Mouse (Mus musculus) skeletal muscle tissue, adult 2 months (tissue): ENCODE measurements at regions not wholly inside any gene's neighbourhood (a gene's known extent, or its start where the extent isn't known, plus 50 kb on each side); places are given as distances from the start of the nearest gene placed in this dataset.

ENCODE experiments used
- DNase-seq: peaks from one replicate; pipeline ENCODE4 v3.0.0-alpha.2; 2012; ENCODE audit warnings: low read depth, low spot score

- no peak for DNase-seq
Measured at GRCm38 (mm10) chrX:11654976-11655375, 327.4 kb downstream of the H2al1j start.

GRCm38 (mm10) chrX:11655466-11655865, 327.8 kb downstream of the H2al1j start:
- no peak for DNase-seq

DNA sequence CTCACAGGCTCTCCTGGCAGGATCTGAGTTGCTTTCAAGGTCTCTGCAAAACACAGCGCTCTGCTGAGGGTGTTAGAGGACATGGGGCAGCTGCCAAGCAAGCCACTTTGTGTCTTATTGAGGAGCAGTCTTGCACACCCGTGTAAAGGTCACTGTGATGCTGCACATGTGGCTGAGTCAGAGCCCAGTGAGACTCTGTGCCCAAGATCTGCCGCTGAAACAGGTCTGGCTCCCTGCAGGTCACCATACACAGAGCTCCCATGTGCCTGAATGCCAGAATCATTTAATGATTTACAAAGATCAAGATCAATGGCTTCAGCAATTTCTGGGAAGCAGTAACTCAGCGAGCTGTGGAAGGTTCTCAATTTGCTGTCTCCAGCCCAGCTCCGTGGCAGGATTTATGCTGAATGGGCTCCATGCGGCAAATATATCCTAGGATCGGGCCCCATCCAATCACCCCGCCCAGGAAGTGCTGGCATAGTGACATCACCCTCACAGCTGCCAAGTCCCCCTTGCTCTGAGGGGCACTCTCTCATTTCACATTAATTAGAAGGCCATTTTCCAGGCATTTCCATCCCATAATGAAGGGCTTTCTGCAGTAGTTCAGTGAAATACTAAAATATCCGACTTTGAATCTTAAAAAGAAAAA, 330.1 kb downstream of the H2al1j start:
- DNase-seq: no peak

DNA sequence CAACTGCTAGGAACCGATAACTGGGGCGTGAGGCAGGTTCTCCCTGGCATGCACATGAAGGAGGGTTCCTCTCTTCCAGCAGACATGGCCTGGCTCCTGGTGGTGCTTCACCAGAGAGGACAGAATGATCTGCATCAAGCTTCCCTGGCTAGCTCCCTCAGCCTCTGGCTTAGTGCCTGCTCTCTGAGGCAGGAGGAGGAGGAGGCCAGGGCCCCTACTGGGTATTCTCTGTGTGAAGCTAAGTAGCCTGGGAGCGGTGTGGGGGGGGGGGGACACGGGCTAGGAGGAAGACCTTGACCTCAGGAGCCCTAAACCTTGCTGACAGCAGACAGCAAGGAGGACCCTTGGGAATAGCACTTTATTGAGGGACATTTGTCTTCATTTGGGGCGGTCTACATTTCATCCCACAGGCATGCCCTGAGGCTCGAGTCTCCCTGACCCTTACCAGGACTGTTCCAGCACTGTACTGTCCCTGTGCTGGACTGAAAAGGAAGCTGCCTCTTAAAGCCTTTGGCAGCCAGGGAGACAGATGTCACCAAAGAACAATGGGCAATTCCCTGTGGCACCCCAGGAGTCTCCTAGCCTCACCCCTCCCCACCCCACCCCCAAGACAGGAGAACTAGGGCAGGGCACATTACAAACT, 335.7 kb downstream of the H2al1j start:
- DNase-seq: peak; percentile 62

GRCm38 (mm10) chrX:11664330-11665061, 336.9 kb downstream of the H2al1j start:
- peak; percentile 31 for DNase-seq

GRCm38 (mm10) chrX:11665077-11665974, 337.7 kb downstream of the H2al1j start:
- no peak for DNase-seq

- DNase-seq: no peak
Measured at GRCm38 (mm10) chrX:11666517-11666916, 338.9 kb downstream of the H2al1j start.

DNA sequence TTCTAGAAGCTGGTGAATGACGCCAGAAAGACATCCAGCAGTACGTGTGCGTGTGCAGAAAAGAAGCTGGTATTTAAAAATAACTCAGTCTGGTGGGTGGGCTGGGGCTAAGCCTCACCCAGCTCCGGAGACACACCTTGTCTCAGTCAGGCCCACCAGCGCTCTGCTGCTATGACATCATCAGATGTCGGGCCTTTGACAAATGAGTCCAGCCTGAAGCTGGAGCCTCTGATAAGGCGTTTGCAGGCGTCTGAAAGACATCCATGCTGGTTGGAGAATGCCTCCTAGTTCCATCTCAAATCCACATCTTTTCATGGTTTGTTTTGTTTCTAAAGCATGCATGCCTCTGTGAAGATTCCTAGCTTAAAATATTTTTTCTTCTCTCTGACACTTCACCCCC, 344.2 kb downstream of the H2al1j start:
- DNase-seq: no peak

DNA sequence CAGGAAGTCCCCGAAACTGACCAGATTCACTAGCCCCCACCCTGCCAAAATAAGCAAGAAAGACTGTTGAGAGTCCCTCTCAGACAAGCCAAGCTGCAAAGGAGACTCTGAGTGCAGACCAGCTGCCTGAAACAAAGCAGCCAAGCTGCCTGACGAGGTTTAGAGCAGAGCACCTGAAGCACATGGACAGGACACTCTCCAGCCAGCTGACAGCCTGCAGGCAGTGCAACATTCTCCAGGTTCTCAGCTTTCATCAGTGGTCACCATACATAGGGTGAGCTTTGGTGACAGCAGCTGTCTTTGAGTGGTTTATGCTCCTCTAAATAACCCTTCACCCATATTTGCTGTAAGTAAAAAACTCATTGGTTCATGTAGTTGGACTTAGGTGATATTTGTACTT, 350.5 kb downstream of the H2al1j start:
- no peak for DNase-seq

GRCm38 (mm10) chrX:11681274-11681673, 353.7 kb downstream of the H2al1j start:
- no peak for DNase-seq

- DNase-seq: no peak
Measured at GRCm38 (mm10) chrX:11689989-11690405, 362.4 kb downstream of the H2al1j start.

GRCm38 (mm10) chrX:11690446-11690845, 362.8 kb downstream of the H2al1j start:
- no peak for DNase-seq

- no peak for DNase-seq
Measured at GRCm38 (mm10) chrX:11691019-11691418, 363.4 kb downstream of the H2al1j start.

- no peak for DNase-seq
Measured at GRCm38 (mm10) chrX:11696565-11696964, 368.9 kb downstream of the H2al1j start.

- no peak for DNase-seq
Measured at GRCm38 (mm10) chrX:11701095-11701494, 373.5 kb downstream of the H2al1j start.

DNA sequence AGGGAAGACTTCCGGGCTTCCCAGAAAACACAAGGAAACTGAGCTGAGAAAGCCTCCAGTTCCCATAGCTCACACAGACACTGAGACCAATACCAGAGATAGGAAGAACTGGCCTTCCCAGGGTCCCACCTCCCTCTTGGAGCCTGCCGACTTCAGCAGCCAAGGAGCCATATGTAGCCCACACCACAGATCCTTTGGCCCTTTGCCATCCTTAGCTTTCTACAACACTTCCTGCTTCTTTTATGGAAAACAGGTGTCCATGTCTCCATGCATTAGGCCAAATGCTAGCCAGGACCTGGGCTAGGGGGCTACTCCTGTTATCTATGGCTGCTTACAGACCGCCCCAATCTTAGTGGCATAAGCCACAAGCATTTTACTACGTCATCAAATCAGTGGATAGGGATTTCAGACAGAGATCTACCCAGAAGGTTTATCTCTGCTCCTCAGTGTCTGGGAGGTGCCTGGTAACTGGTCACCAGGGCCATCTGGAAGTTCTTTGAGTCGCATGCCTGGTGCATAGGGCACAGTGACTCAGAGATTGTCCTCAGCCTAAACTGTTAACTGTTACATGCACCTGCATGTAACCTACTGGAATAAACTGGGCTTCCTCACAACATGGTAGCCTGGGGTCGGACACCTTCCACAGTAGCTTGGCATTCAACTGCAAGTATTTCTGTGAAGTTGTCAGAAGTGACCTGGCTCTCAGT, 378.4 kb downstream of the H2al1j start:
- DNase-seq: no peak

DNA sequence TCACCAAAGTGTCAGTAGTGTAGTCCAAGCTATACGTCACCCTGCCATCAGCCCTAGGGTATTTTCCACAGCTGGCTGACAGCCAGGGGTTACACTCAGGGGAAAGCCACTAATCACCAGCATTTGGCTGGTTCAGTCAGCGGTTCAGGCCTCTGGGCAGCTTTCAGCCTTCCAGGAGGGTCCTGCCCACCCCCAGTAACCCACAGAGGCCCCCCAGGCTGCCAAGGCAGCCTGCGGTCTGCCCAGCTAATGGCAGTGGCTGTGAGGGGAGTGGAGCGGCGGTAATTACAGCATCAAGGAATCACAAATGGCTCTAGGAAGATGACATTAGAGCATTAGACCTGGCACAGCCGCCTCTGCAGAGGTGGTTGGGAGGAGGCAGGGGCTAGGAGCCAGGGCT, 379.7 kb downstream of the H2al1j start:
- DNase-seq: no peak

DNA sequence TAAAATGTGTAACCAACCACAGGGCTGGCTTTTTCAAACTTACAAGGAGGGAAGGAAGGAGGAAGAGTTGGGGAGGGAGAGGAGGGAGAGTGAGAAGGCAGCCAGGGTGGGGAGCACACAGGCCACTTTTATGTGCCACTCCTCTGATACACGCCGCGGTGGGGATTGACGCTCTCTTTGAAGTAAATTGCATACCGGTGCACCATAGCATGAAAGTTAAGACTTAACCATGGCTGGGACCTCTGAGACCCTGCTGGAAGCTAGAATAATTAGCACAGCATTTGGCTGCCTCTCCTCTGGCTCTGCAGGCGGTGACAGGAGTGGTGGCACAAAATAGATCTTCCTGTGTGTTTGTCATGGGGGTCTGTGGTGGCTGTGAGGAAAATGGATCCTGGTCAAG, 380.7 kb downstream of the H2al1j start:
- DNase-seq: no peak

DNA sequence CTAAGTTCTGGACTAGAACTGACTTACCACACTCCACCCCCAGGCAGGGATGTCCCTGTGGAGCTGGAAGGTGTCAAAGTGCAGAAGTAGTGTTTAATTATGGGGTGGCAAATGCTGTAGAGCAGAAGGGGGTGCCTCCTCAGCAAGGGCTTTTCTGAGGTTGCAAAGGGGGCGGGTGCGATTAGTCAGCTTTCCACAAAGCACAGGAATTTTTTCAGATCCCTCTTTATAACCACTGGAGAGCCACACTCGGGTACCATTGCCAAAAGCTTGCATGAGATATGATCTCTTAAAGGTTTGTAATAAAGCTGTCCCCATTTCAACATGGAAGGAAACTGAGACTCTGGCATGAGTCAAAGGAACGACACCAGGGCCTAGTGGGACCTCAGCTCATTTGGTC, 381.7 kb downstream of the H2al1j start:
- DNase-seq: no peak

DNA sequence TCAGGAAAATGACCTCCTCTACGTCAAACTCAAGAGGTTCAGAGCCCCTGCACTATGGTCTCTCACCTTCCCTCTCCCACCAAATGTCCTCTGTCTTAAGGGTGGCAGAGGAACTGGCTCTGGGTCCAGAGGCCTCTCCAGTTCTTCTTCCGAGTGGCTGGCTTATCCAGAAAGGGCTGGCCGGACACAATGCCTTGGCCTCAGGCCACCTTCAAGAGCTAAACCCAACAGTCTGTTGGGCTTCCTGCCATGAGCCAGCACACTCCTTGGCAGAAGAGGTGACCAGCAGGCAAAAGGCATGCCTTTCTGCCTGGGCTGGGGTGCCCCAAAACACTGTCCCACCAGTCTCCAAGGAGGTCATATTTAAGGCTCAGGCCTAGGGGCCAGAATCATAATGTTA, 385.8 kb downstream of the H2al1j start:
- DNase-seq: no peak

DNA sequence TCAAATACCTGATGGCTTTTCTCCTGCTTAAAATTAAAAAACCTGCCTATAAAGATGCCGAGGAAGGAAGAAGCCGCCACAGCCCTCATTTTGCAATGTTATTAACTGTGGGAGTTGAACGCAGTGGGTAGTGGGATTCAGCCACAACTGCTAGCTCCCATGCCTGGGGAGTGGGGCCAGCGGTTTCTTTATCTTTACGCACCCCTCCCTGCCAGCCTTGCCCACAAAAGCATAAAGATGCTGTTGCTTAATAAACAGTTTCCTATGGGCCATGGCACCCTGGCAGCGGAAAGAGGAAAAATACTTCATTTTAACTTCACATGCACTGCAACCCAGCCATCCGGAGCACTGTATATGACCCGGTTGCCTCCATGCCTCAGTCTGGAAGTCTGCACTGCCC, 389.2 kb downstream of the H2al1j start:
- no peak for DNase-seq
